Mouse (Mus musculus): ENCODE measurements at regions not wholly inside any gene's neighbourhood (a gene's known extent, or its start where the extent isn't known, plus 50 kb on each side); places are given as distances from the start of the nearest gene placed in this dataset.

GRCm38 (mm10) chr14:54074659-54075058 is 179.2 kb downstream of the Dad1 start:
- H3K27me3 ChIP-seq (replicated peaks): no peaks in the 10 kb centered on the region
- in situ Hi-C loops (cut with MboI; ENCODE audit: low pct_ligation_motif_present, low pct_unique_long_range_greater_than_20kb, low sequenced_read_pairs): loop anchor here (25.0 kb wide), 3 partner anchors 338 to 563 kb away; partner anchors contain the start of genes Cdh24, Gm17606, Haus4 and Slc7a7
- no peaks in the 10 kb centered on the region for H3K9me3 ChIP-seq (replicated peaks; ENCODE audit: low read length)
- no peaks in the 10 kb centered on the region for H3K79me2 ChIP-seq (replicated peaks; ENCODE audit: control insufficient read depth, extremely low read depth, insufficient read depth, poor library complexity, severe bottlenecking)
- TF ChIP-seq ZKSCAN1 (IDR thresholded peaks at IDR 0.05; ENCODE audit: borderline replicate concordance, low read depth, low read length) (no peak), NRF1 (IDR thresholded peaks at IDR 0.05; ENCODE audit: low read depth, low read length) (no peak), IRF4 (IDR thresholded peaks at IDR 0.05; ENCODE audit: low read depth, low read length) (peak; percentile 21; the same call in 1 of the 2 replicates), CHD1 (IDR thresholded peaks at IDR 0.05; ENCODE audit: low read depth, low read length) (no peak)
- H3K9ac ChIP-seq (ENCODE audit: insufficient read depth, low read depth): no peak overlapping the region
- peak; percentile 23 for DNase-seq (ENCODE audit: extremely low read depth)
- no peaks in the 10 kb centered on the region for H3K36me3 ChIP-seq (replicated peaks in 1 of 2; ENCODE audit: control insufficient read depth in 1 of 2, insufficient read depth in 1 of 2, low read length in 1 of 2)
- peaks cover 4 to 9% of the 10 kb centered on the region in 2 experiments; a peak in 2 of 4 replicates for H3K4me1 ChIP-seq (ENCODE audit: control insufficient read depth in 1 of 2, insufficient read depth in 2 of 2)
- H3K4me3 ChIP-seq (replicated peaks in 1 of 3; ENCODE audit: low read depth in 2 of 3, low read length in 2 of 3, poor library complexity in 1 of 3): no peak overlapping the region
- dilution Hi-C loops (cut with MboI; ENCODE audit: extremely low pct_ligation_motif_present, extremely low pct_unique_long_range_greater_than_20kb, low sequenced_read_pairs): no loop called here
- no peak overlapping the region for H3K27ac ChIP-seq (ENCODE audit: insufficient read depth, low read depth)
- no peak overlapping the region for H3K4me2 ChIP-seq (ENCODE audit: insufficient read depth, low read depth, poor library complexity, severe bottlenecking)

- dilution Hi-C loops (cut with MboI; ENCODE audit: extremely low pct_ligation_motif_present, extremely low pct_unique_long_range_greater_than_20kb, low sequenced_read_pairs): no loop called here
- Histone ChIP-seq H3K27ac (ENCODE audit: insufficient read depth, low read depth) (no peak overlapping the region), H3K9me3 (replicated peaks; ENCODE audit: low read length) (no peaks in the 10 kb centered on the region), H3K9ac (ENCODE audit: insufficient read depth, low read depth) (no peak overlapping the region), H3K36me3 (replicated peaks in 1 of 2; ENCODE audit: control insufficient read depth in 1 of 2, insufficient read depth in 1 of 2, low read length in 1 of 2) (no peaks in the 10 kb centered on the region), H3K4me1 (ENCODE audit: control insufficient read depth in 1 of 2, insufficient read depth in 2 of 2) (peaks cover 7 to 20% of the 10 kb centered on the region in 2 experiments; a peak in 3 of 4 replicates), H3K27me3 (replicated peaks) (no peaks in the 10 kb centered on the region), H3K79me2 (replicated peaks; ENCODE audit: control insufficient read depth, extremely low read depth, insufficient read depth, poor library complexity, severe bottlenecking) (no peaks in the 10 kb centered on the region), H3K4me3 (replicated peaks in 1 of 3; ENCODE audit: low read depth in 2 of 3, low read length in 2 of 3, poor library complexity in 1 of 3) (no peak overlapping the region), H3K4me2 (ENCODE audit: insufficient read depth, low read depth, poor library complexity, severe bottlenecking) (no peak overlapping the region)
- no peak for TF ChIP-seq MAZ (IDR thresholded peaks at IDR 0.05; ENCODE audit: low read depth, low read length)
- no peak for TF ChIP-seq KAT2A (IDR thresholded peaks at IDR 0.05; ENCODE audit: insufficient replicate concordance, low read length)
- TF ChIP-seq ZMIZ1 (IDR thresholded peaks at IDR 0.05; ENCODE audit: low read depth, low read length): no peak
- no peak for TF ChIP-seq CHD1 (IDR thresholded peaks at IDR 0.05; ENCODE audit: low read depth, low read length)
- no peak for TF ChIP-seq TBP (conservative IDR thresholded peaks at IDR 0.05; ENCODE audit: low read depth, low read length)
- TF ChIP-seq BHLHE40 (IDR thresholded peaks at IDR 0.05; ENCODE audit: low read depth, low read length): no peak
- no peak for TF ChIP-seq USF2 (conservative IDR thresholded peaks at IDR 0.05; ENCODE audit: low read depth, low read length)
- TF ChIP-seq JUN (IDR thresholded peaks at IDR 0.05; ENCODE audit: insufficient read depth, low read depth, low read length): no peak
- no peak for TF ChIP-seq ZKSCAN1 (IDR thresholded peaks at IDR 0.05; ENCODE audit: borderline replicate concordance, low read depth, low read length)
- in situ Hi-C loops (cut with MboI; ENCODE audit: low pct_ligation_motif_present, low pct_unique_long_range_greater_than_20kb, low sequenced_read_pairs): loop anchor here (25.0 kb wide), 3 partner anchors 340 to 565 kb away; partner anchors contain the start of genes Cdh24, Gm17606, Haus4 and Slc7a7
- DNase-seq (ENCODE audit: extremely low read depth): no peak
These were observed 181.5 kb downstream of the Dad1 start for GRCm38 (mm10) chr14:54072283-54072912.

GRCm38 (mm10) chr14:54070240-54070639 is 183.7 kb downstream of the Dad1 start:
- DNase-seq (ENCODE audit: extremely low read depth): no peak
- Histone ChIP-seq H3K4me3 (replicated peaks in 1 of 3; ENCODE audit: low read depth in 2 of 3, low read length in 2 of 3, poor library complexity in 1 of 3) (no peak overlapping the region), H3K27ac (ENCODE audit: insufficient read depth, low read depth) (no peak overlapping the region), H3K9ac (ENCODE audit: insufficient read depth, low read depth) (no peak overlapping the region), H3K9me3 (replicated peaks; ENCODE audit: low read length) (no peaks in the 10 kb centered on the region), H3K4me2 (ENCODE audit: insufficient read depth, low read depth, poor library complexity, severe bottlenecking) (no peak overlapping the region), H3K27me3 (replicated peaks) (no peaks in the 10 kb centered on the region), H3K79me2 (replicated peaks; ENCODE audit: control insufficient read depth, extremely low read depth, insufficient read depth, poor library complexity, severe bottlenecking) (no peaks in the 10 kb centered on the region), H3K36me3 (replicated peaks in 1 of 2; ENCODE audit: control insufficient read depth in 1 of 2, insufficient read depth in 1 of 2, low read length in 1 of 2) (no peaks in the 10 kb centered on the region), H3K4me1 (ENCODE audit: control insufficient read depth in 1 of 2, insufficient read depth in 2 of 2) (peaks cover 7 to 24% of the 10 kb centered on the region in 2 experiments; a peak in 3 of 4 replicates)
- in situ Hi-C loops (cut with MboI; ENCODE audit: low pct_ligation_motif_present, low pct_unique_long_range_greater_than_20kb, low sequenced_read_pairs) (loop anchor here (25.0 kb wide), 3 partner anchors 342 to 567 kb away; partner anchors contain the start of genes Cdh24, Gm17606, Haus4 and Slc7a7), dilution Hi-C loops (cut with MboI; ENCODE audit: extremely low pct_ligation_motif_present, extremely low pct_unique_long_range_greater_than_20kb, low sequenced_read_pairs) (no loop called here)
- TF ChIP-seq MAZ (IDR thresholded peaks at IDR 0.05; ENCODE audit: low read depth, low read length) (no peak), ZNF384 (IDR thresholded peaks at IDR 0.05; ENCODE audit: low read depth, low read length) (no peak), UBTF (IDR thresholded peaks at IDR 0.05; ENCODE audit: low read depth, low read length) (no peak), ZMIZ1 (IDR thresholded peaks at IDR 0.05; ENCODE audit: low read depth, low read length) (no peak), E2F4 (IDR thresholded peaks at IDR 0.05; ENCODE audit: insufficient replicate concordance, low read depth, low read length) (no peak), JUN (IDR thresholded peaks at IDR 0.05; ENCODE audit: insufficient read depth, low read depth, low read length) (no peak), MAFK (IDR thresholded peaks at IDR 0.05; ENCODE audit: insufficient replicate concordance, low read length) (no peak), PAX5 (IDR thresholded peaks at IDR 0.05; ENCODE audit: low read length) (no peak), MYC (IDR thresholded peaks at IDR 0.05; ENCODE audit: low read depth, low read length) (no peak), USF2 (conservative IDR thresholded peaks at IDR 0.05; ENCODE audit: low read depth, low read length) (no peak), RAD21 (IDR thresholded peaks at IDR 0.05; ENCODE audit: low read depth, low read length) (no peak), BHLHE40 (IDR thresholded peaks at IDR 0.05; ENCODE audit: low read depth, low read length) (no peak), HCFC1 (IDR thresholded peaks at IDR 0.05; ENCODE audit: low read depth, low read length) (no peak), POLR2AphosphoS2 (IDR thresholded peaks at IDR 0.05; ENCODE audit: low read depth, low read length) (no peak), EP300 (IDR thresholded peaks at IDR 0.05; ENCODE audit: low read length) (no peak), JUND (conservative IDR thresholded peaks at IDR 0.05; ENCODE audit: low read depth, low read length) (no peak), ETS1 (conservative IDR thresholded peaks at IDR 0.05; ENCODE audit: low read depth, low read length) (no peak)
